Mouse (Mus musculus) hindbrain, postnatal 0 days (tissue): ENCODE data around the gene Gjb1. TPM values are rescaled to one million over a fixed set of nuclear protein-coding genes. Genes with fewer than 3 reads are reported as not detected.

Experiments used
- ATAC-seq: fragments of 200-750 bp; cut with Nextera tagmentation; 2 replicates; pipeline ENCODE4 v1.8.0; 2017; ENCODE audit warnings: mild to moderate bottlenecking, moderate TSS enrichment, moderate library complexity
- DNase-seq: peaks from one replicate; pipeline ENCODE4 v3.0.0-alpha.2; 2015; ENCODE audit warnings: low spot score
- H3K27ac ChIP-seq: fragments of 300-500 bp; sonication (generic); 2 replicates; pipeline ENCODE4 v1.5.1; 2014; ENCODE audit warnings: mild to moderate bottlenecking
- H3K27me3 ChIP-seq: fragments of 300-500 bp; sonication (generic); 2 replicates; pipeline ENCODE4 v1.6.1; 2014; ENCODE audit warnings: low read length, mixed read lengths; ENCODE audit not compliant: insufficient read depth
- H3K36me3 ChIP-seq: fragments of 300-500 bp; sonication (generic); 2 replicates; pipeline ENCODE4 v1.6.1; 2014; ENCODE audit warnings: low read length, mixed read lengths; ENCODE audit not compliant: insufficient read depth
- H3K4me1 ChIP-seq: fragments of 300-500 bp; sonication (generic); 2 replicates; pipeline ENCODE4 v1.6.1; 2014; ENCODE audit warnings: antibody characterized with exemption, low read length, mixed read lengths; ENCODE audit not compliant: insufficient read depth
- H3K4me2 ChIP-seq: fragments of 300-500 bp; sonication (generic); 2 replicates; pipeline ENCODE4 v1.6.1; 2014; ENCODE audit warnings: low read depth, mild to moderate bottlenecking, low read length, moderate library complexity, mixed read lengths
- H3K4me3 ChIP-seq: fragments of 300-500 bp; sonication (generic); 2 replicates; pipeline ENCODE4 v1.5.1; 2014; ENCODE audit warnings: low read length
- H3K9ac ChIP-seq: fragments of 300-500 bp; sonication (generic); replicated peaks from 2 replicates; pipeline ENCODE4 v1.6.1; 2014; ENCODE audit warnings: mild to moderate bottlenecking, low read length, moderate library complexity, mixed read lengths
- H3K9me3 ChIP-seq: fragments of 300-500 bp; sonication (generic); 2 replicates; pipeline ENCODE4 v1.6.1; 2016; ENCODE audit warnings: low read length, mixed read lengths
- CTCF ChIP-seq: IDR thresholded peaks from 2 replicates; pipeline ENCODE4 v1.5.1; 2016; ENCODE audit warnings: antibody characterized with exemption, control low read depth, low read depth
- WGBS: fragments of 180-500 bp; shearing (Covaris S2); extraction: QIAGEN DNeasy Blood & Tissue Kit; methylation state at CpG from one replicate; pipeline ENCODE4 v1.1.7; 2014; 5-methylcytosine and 5-hydroxymethylcytosine counted together
- polyA plus RNA-seq: library from polyadenylated mRNA; unstranded; fragments of >200 nt; fragmentation: Nextera tagmentation; extraction: Ambion mirVana; gene quantifications from 2 replicates; pipeline ENCODE4 v1.2.1, GENCODE M21; 2015
- total RNA-seq: library from RNA; depleted of rRNA; stranded (reverse); fragments of >200 nt; gene quantifications from 2 replicates; pipeline ENCODE4 v1.2.3, GENCODE M21; 2014; rRNA removed

Gene Gjb1
- total and polyA plus RNA-seq, 2 experiments from 2014 or later, result 2.0 to 4.0 TPM

GRCm38 (mm10) chrX:101428785-101429141 lies 52.6 kb downstream of the Gjb1 start:
- DNase-seq (peak; percentile 16), ATAC-seq (0 out of 2 replicates have a peak, but pooled peaks have one; percentile 0)
- no peak overlapping the region for H3K9ac ChIP-seq
- H3K36me3 ChIP-seq, result no peaks in the 10 kb centered on the region
- H3K27ac ChIP-seq, result peak overlapping the region; percentile 74
- 36% methylated on average over 7 of the region's 7 CpGs for WGBS
- H3K4me2 ChIP-seq, result peak overlapping the region; percentile 42
- no peak for TF ChIP-seq CTCF
- no peaks in the 10 kb centered on the region for H3K9me3 ChIP-seq
- peak overlapping the region; percentile 51 for H3K4me3 ChIP-seq
- no peaks in the 10 kb centered on the region for H3K27me3 ChIP-seq
- H3K4me1 ChIP-seq, result no peaks in the 10 kb centered on the region

GRCm38 (mm10) chrX:101429142-101429949 lies 53.2 kb downstream of the Gjb1 start, which contains the start of gene Nono:
Nono (plus strand) TSS chrX:101429318.
- DNase-seq, result peak; percentile 96
- Histone ChIP-seq H3K4me2 (peak within 1 kb of the TSS; percentile 58), H3K9me3 (no peaks in the 10 kb centered on the region), H3K9ac (peak within 1 kb of the TSS; percentile 56), H3K27ac (peak within 1 kb of the TSS; percentile 88), H3K27me3 (no peaks in the 10 kb centered on the region), H3K36me3 (no peaks in the 10 kb centered on the region), H3K4me3 (peak within 1 kb of the TSS; percentile 51), H3K4me1 (no peaks in the 10 kb centered on the region)
- WGBS, result 29% methylated on average over 51 of the region's 51 CpGs
- peak; percentile 98 for ATAC-seq
- TF ChIP-seq CTCF, result peak; percentile 61

GRCm38 (mm10) chrX:101429976-101430375 lies 53.8 kb downstream of the Gjb1 start:
- peak overlapping the region; percentile 88 for H3K27ac ChIP-seq
- H3K9ac ChIP-seq, result peak overlapping the region; percentile 56
- DNase-seq, result peak; percentile 27
- ATAC-seq, result peak; percentile 33
- H3K36me3 ChIP-seq, result no peaks in the 10 kb centered on the region
- no peaks in the 10 kb centered on the region for H3K9me3 ChIP-seq
- peak overlapping the region; percentile 51 for H3K4me3 ChIP-seq
- no peak for TF ChIP-seq CTCF
- H3K4me2 ChIP-seq, result peak overlapping the region; percentile 58
- no peaks in the 10 kb centered on the region for H3K27me3 ChIP-seq
- no peaks in the 10 kb centered on the region for H3K4me1 ChIP-seq
- WGBS, result 34% methylated on average over 14 of the region's 14 CpGs

Other genes with a start within 250 kb of the Gjb1 start
- 38.0 and 42.6 TPM in 2 replicates for gene Snx12, start 153.8 kb upstream of the Gjb1 start, total RNA-seq
- 32.0 and 37.3 TPM in 2 replicates for gene Snx12, start 153.8 kb upstream of the Gjb1 start, polyA plus RNA-seq
- gene Foxo4, start 121.8 kb upstream of the Gjb1 start, total RNA-seq, result 16.9 and 21.4 TPM in 2 replicates
- 0.63 and 0.93 TPM in 2 replicates for gene Foxo4, start 121.8 kb upstream of the Gjb1 start, polyA plus RNA-seq
- not detected in 2 replicates for gene Gm614, start 112.4 kb upstream of the Gjb1 start, total RNA-seq
- gene Gm614, start 112.4 kb upstream of the Gjb1 start, polyA plus RNA-seq, result not detected in 2 replicates
- gene Il2rg, start 108.1 kb upstream of the Gjb1 start, total RNA-seq, result 1.7 and 2.7 TPM in 2 replicates
- 5.1 and 5.8 TPM in 2 replicates for gene Il2rg, start 108.1 kb upstream of the Gjb1 start, polyA plus RNA-seq
- gene Gm20489, start 107.4 kb upstream of the Gjb1 start, total RNA-seq, result not detected in 2 replicates
- gene Gm20489, start 107.4 kb upstream of the Gjb1 start, polyA plus RNA-seq, result not detected in 2 replicates
- 50.0 and 64.9 TPM in 2 replicates for gene Med12, start 102.3 kb upstream of the Gjb1 start, total RNA-seq
- gene Med12, start 102.3 kb upstream of the Gjb1 start, polyA plus RNA-seq, result 19.0 TPM in 2 replicates
- 152 and 171 TPM in 2 replicates for gene Nlgn3, start 77.2 kb upstream of the Gjb1 start, total RNA-seq
- 59.7 and 70.1 TPM in 2 replicates for gene Nlgn3, start 77.2 kb upstream of the Gjb1 start, polyA plus RNA-seq
- gene Zmym3, start 44.5 kb downstream of the Gjb1 start, total RNA-seq, result 169 and 208 TPM in 2 replicates
- gene Zmym3, start 44.5 kb downstream of the Gjb1 start, polyA plus RNA-seq, result 91.9 and 93.3 TPM in 2 replicates
- gene Nono, start 52.9 kb downstream of the Gjb1 start, total RNA-seq, result 201 and 220 TPM in 2 replicates
- gene Nono, start 52.9 kb downstream of the Gjb1 start, polyA plus RNA-seq, result 187 and 189 TPM in 2 replicates
- 1.6 and 4.9 TPM in 2 replicates for gene Itgb1bp2, start 72.7 kb downstream of the Gjb1 start, total RNA-seq
- gene Itgb1bp2, start 72.7 kb downstream of the Gjb1 start, polyA plus RNA-seq, result 0.58 and 1.1 TPM in 2 replicates
- 20.0 and 20.7 TPM in 2 replicates for gene Taf1, start 156.4 kb downstream of the Gjb1 start, total RNA-seq
- gene Taf1, start 156.4 kb downstream of the Gjb1 start, polyA plus RNA-seq, result 12.5 and 13.4 TPM in 2 replicates